Mouse (Mus musculus): Measurements from ENCODE around the gene Astn2.

GRCm38 (mm10) chr4:65916027-65917008 lies 488.1 kb downstream of the Astn2 start:
- TF ChIP-seq CTCF (IDR thresholded peaks at IDR 0.05 in 2 of 3, conservative IDR thresholded peaks at IDR 0.05 in 1 of 3; ENCODE audit: control insufficient read depth in 1 of 3, insufficient read depth in 1 of 3, low read depth in 2 of 3, low read length in 3 of 3, poor library complexity in 1 of 3, severe bottlenecking in 1 of 3) (no peak), POLR2A (IDR thresholded peaks at IDR 0.05; ENCODE audit: control insufficient read depth in 1 of 2, insufficient read depth in 1 of 2, low read depth in 1 of 2, low read length in 2 of 2, poor library complexity in 1 of 2) (no peak), RAD21 (IDR thresholded peaks at IDR 0.05; ENCODE audit: low read depth, low read length) (no peak), UBTF (IDR thresholded peaks at IDR 0.05; ENCODE audit: borderline replicate concordance, insufficient read depth, low read depth, low read length) (no peak), EP300 (IDR thresholded peaks at IDR 0.05; ENCODE audit: low read depth in 1 of 2, low read length in 2 of 2) (no peak), MYC (IDR thresholded peaks at IDR 0.05; ENCODE audit: low read depth, low read length) (no peak), POLR2AphosphoS5 (IDR thresholded peaks at IDR 0.05; ENCODE audit: borderline replicate concordance, low read depth, low read length) (no peak), USF1 (IDR thresholded peaks at IDR 0.05; ENCODE audit: low read depth, low read length) (no peak)

Data from MEL (cell line).